Mouse (Mus musculus): ENCODE data around the gene Platr17.

GRCm38 (mm10) chr17:33943454-33943853 is 38.5 kb downstream of the Platr17 start:
- no peak for TF ChIP-seq CTCF (IDR thresholded peaks at IDR 0.05; ENCODE audit: extremely low read depth, insufficient read depth, insufficient read length, insufficient replicate concordance)
- no peak for TF ChIP-seq POLR2A (IDR thresholded peaks at IDR 0.05; ENCODE audit: low read depth, low read length)
